Mouse (Mus musculus) CH12.LX (cell line): ENCODE measurements around the gene Cmya5. TPM values are rescaled to one million over a fixed set of nuclear protein-coding genes. Genes with fewer than 3 reads are reported as not detected.
A peak's percentile ranks its signal among the peaks of the same experiment; 100 is the strongest.

ENCODE experiments used
- DNase-seq: peaks from one replicate; pipeline ENCODE4 v3.0.0-alpha.2; 2013; ENCODE audit errors: extremely low read depth
- H3K27ac ChIP-seq: 2 replicates; pipeline ENCODE4 v1.5.1; 2012; ENCODE audit warnings: low read depth, mild to moderate bottlenecking, control low read depth, moderate library complexity; ENCODE audit not compliant: insufficient read depth
- H3K27me3 ChIP-seq: replicated peaks from 2 replicates; pipeline ENCODE3; 2012; ENCODE audit warnings: inconsistent platforms
- H3K36me3 ChIP-seq, 2 experiments: replicated peaks in 1 of 2; 2 replicates each; pipeline versions ENCODE3 to v1.6.1; 2012; ENCODE audit warnings: inconsistent platforms in 1 of 2, low read length in 1 of 2, mild to moderate bottlenecking in 1 of 2, mixed read lengths in 1 of 2, moderate library complexity in 1 of 2; ENCODE audit not compliant: control insufficient read depth in 1 of 2, insufficient read depth in 1 of 2
- H3K4me1 ChIP-seq, 2 experiments: 2 replicates each; pipeline ENCODE4 v1.6.1; 2012; ENCODE audit warnings: inconsistent platforms in 1 of 2, moderate library complexity in 1 of 2; ENCODE audit not compliant: insufficient read depth in 2 of 2, control insufficient read depth in 1 of 2
- H3K4me2 ChIP-seq: 2 replicates; pipeline ENCODE4 v1.6.1; 2012; ENCODE audit warnings: low read depth, mild to moderate bottlenecking, control low read depth; ENCODE audit not compliant: poor library complexity, insufficient read depth, severe bottlenecking
- H3K4me3 ChIP-seq, 3 experiments: fragments of 150-350 bp in 1 of 3; sonication (generic) in 1 of 3; replicated peaks in 1 of 3; 2 replicates each; pipeline versions ENCODE3 to v1.5.1; 2011 to 2012; ENCODE audit warnings: low read depth in 2 of 3, low read length in 2 of 3, mild to moderate bottlenecking in 2 of 3, moderate library complexity in 2 of 3, control low read depth in 1 of 3, improper control_type of control experiment in 1 of 3, inconsistent platforms in 1 of 3, mixed read lengths in 1 of 3; ENCODE audit not compliant: poor library complexity in 1 of 3
- H3K79me2 ChIP-seq: replicated peaks from 2 replicates; pipeline ENCODE4 v1.6.1; 2012; ENCODE audit warnings: mild to moderate bottlenecking, moderate library complexity; ENCODE audit not compliant: control insufficient read depth, poor library complexity, insufficient read depth, severe bottlenecking; ENCODE audit errors: extremely low read depth
- H3K9ac ChIP-seq: 2 replicates; pipeline ENCODE4 v1.6.1; 2012; ENCODE audit warnings: low read depth, mild to moderate bottlenecking, control low read depth, moderate library complexity; ENCODE audit not compliant: insufficient read depth
- H3K9me3 ChIP-seq: replicated peaks from 2 replicates; pipeline ENCODE3; 2012; ENCODE audit warnings: low read length, inconsistent platforms, mixed read lengths
- BHLHE40 ChIP-seq: IDR thresholded peaks from 2 replicates; pipeline ENCODE4 v1.6.1; 2011; ENCODE audit warnings: mild to moderate bottlenecking, low read depth, low read length, improper control_type of control experiment
- CHD1 ChIP-seq: IDR thresholded peaks from 2 replicates; pipeline ENCODE4 v1.6.1; 2012; ENCODE audit warnings: low read depth, low read length, improper control_type of control experiment, inconsistent platforms
- E2F4 ChIP-seq: IDR thresholded peaks from 2 replicates; pipeline ENCODE4 v1.6.1; 2011; ENCODE audit warnings: low read depth, low read length, improper control_type of control experiment; ENCODE audit not compliant: insufficient replicate concordance
- ELF1 ChIP-seq: IDR thresholded peaks from 2 replicates; pipeline ENCODE4 v1.6.1; 2014; ENCODE audit warnings: low read depth, mild to moderate bottlenecking, inconsistent platforms, low read length, improper control_type of control experiment
- EP300 ChIP-seq: IDR thresholded peaks from 2 replicates; pipeline ENCODE4 v1.6.1; 2011; ENCODE audit warnings: low read length, improper control_type of control experiment
- ETS1 ChIP-seq: conservative IDR thresholded peaks from 2 replicates; pipeline ENCODE4 v1.6.1; 2012; ENCODE audit warnings: low read depth, mild to moderate bottlenecking, inconsistent platforms, low read length, improper control_type of control experiment, moderate library complexity
- GABPA ChIP-seq: IDR thresholded peaks from 2 replicates; pipeline ENCODE4 v1.6.1; 2012; ENCODE audit warnings: low read depth, low read length, improper control_type of control experiment, inconsistent platforms; ENCODE audit not compliant: insufficient replicate concordance
- HCFC1 ChIP-seq: IDR thresholded peaks from 2 replicates; pipeline ENCODE4 v1.6.1; 2012; ENCODE audit warnings: low read depth, mild to moderate bottlenecking, inconsistent platforms, low read length, improper control_type of control experiment
- JUN ChIP-seq: IDR thresholded peaks from 2 replicates; pipeline ENCODE4 v1.6.1; 2011; ENCODE audit warnings: low read depth, mild to moderate bottlenecking, low read length, improper control_type of control experiment, moderate library complexity; ENCODE audit not compliant: insufficient read depth
- JUND ChIP-seq: conservative IDR thresholded peaks from 2 replicates; pipeline ENCODE4 v1.6.1; 2011; ENCODE audit warnings: low read depth, low read length, improper control_type of control experiment
- MAZ ChIP-seq: IDR thresholded peaks from 2 replicates; pipeline ENCODE4 v1.6.1; 2012; ENCODE audit warnings: low read depth, mild to moderate bottlenecking, inconsistent platforms, low read length, improper control_type of control experiment, moderate library complexity
- MXI1 ChIP-seq: IDR thresholded peaks from 2 replicates; pipeline ENCODE4 v1.6.1; 2011; ENCODE audit warnings: mild to moderate bottlenecking, low read depth, low read length, improper control_type of control experiment
- MYC ChIP-seq: IDR thresholded peaks from 2 replicates; pipeline ENCODE4 v1.6.1; 2011; ENCODE audit warnings: low read depth, mild to moderate bottlenecking, improper control_type of control experiment, low read length
- PAX5 ChIP-seq: IDR thresholded peaks from 2 replicates; pipeline ENCODE4 v1.6.1; 2012; ENCODE audit warnings: low read length, inconsistent platforms, mixed read lengths
- SMC3 ChIP-seq: IDR thresholded peaks from 2 replicates; pipeline ENCODE4 v1.6.1; 2011; ENCODE audit warnings: low read depth, low read length, improper control_type of control experiment
- TBP ChIP-seq: conservative IDR thresholded peaks from 2 replicates; pipeline ENCODE4 v1.6.1; 2011; ENCODE audit warnings: low read depth, low read length, improper control_type of control experiment
- TCF12 ChIP-seq: IDR thresholded peaks from 2 replicates; pipeline ENCODE4 v1.6.1; 2014; ENCODE audit warnings: low read depth, mild to moderate bottlenecking, inconsistent platforms, low read length, improper control_type of control experiment
- ZMIZ1 ChIP-seq: IDR thresholded peaks from 2 replicates; pipeline ENCODE4 v1.6.1; 2012; ENCODE audit warnings: low read depth, mild to moderate bottlenecking, inconsistent platforms, low read length, improper control_type of control experiment
- dilution Hi-C: fragments of 300-500 bp; cut with MboI; formaldehyde crosslinking; loops from 2 replicates; pipeline ENCODE4 v1.14.3; 2020; ENCODE audit warnings: low sequenced_read_pairs; ENCODE audit not compliant: extremely low pct_unique_long_range_greater_than_20kb, extremely low pct_ligation_motif_present
- in situ Hi-C: fragments of 300-500 bp; cut with MboI; formaldehyde crosslinking; loops from 3 replicates; pipeline ENCODE4 v1.14.3; 2019; ENCODE audit warnings: low sequenced_read_pairs, low pct_ligation_motif_present, low pct_unique_long_range_greater_than_20kb, mixed read lengths
- polyA plus RNA-seq: library from polyadenylated mRNA; unstranded; fragments of >175 nt; gene quantifications from 2 replicates; pipeline ENCODE4 v1.2.1, GENCODE M21; 2012; ENCODE audit warnings: low read depth; ENCODE audit not compliant: insufficient read length
- total RNA-seq, 2 experiments: library from RNA; depleted of rRNA; stranded (reverse); fragments of 300-350 nt in 1 of 2; fragments of >200 nt in 1 of 2; gene quantifications; 2 replicates each; pipeline ENCODE4 v1.2.3; 2012 to 2014

Cmya5 gene
- total and polyA plus RNA-seq, 3 experiments: 0.19 to 0.59 (median 0.34) TPM

- H3K9me3 ChIP-seq: peaks cover 8% of the 10 kb centered on the region
- DNase-seq: no peak
- dilution Hi-C loops (no loop called here), in situ Hi-C loops (loop anchor here (25.0 kb wide), 2 partner anchors 212 to 687 kb away; no protein-coding TSS in a partner anchor)
- no peaks in the 10 kb centered on the region for H3K79me2 ChIP-seq
- no peak overlapping the region for H3K9ac ChIP-seq
- H3K27me3 ChIP-seq: no peaks in the 10 kb centered on the region
- H3K4me1 ChIP-seq: peaks cover 4 to 20% of the 10 kb centered on the region in 2 experiments; a peak in 3 of 4 replicates
- H3K27ac ChIP-seq: no peak overlapping the region
- no peak overlapping the region for H3K4me3 ChIP-seq
- no peaks in the 10 kb centered on the region for H3K36me3 ChIP-seq
- TF ChIP-seq HCFC1: no peak
- no peak for TF ChIP-seq ELF1
- no peak for TF ChIP-seq JUN
- no peak for TF ChIP-seq SMC3
- no peak for TF ChIP-seq MAZ
- peak overlapping the region; percentile 12; the same call in 1 of the 2 replicates for H3K4me2 ChIP-seq
Measured at GRCm38 (mm10) chr13:93024837-93025236, 119.7 kb downstream of the Cmya5 start.

GRCm38 (mm10) chr13:93022158-93022557 lies 122.4 kb downstream of the Cmya5 start:
- dilution Hi-C loops (no loop called here), in situ Hi-C loops (loop anchor here (25.0 kb wide), 2 partner anchors 215 to 690 kb away; no protein-coding TSS in a partner anchor)
- peaks cover 4 to 20% of the 10 kb centered on the region in 2 experiments; a peak in 3 of 4 replicates for H3K4me1 ChIP-seq
- H3K36me3 ChIP-seq: no peaks in the 10 kb centered on the region
- H3K9ac ChIP-seq: no peak overlapping the region
- H3K4me2 ChIP-seq: no peak overlapping the region
- no peak overlapping the region for H3K27ac ChIP-seq
- no peak for DNase-seq
- no peak overlapping the region for H3K4me3 ChIP-seq
- no peaks in the 10 kb centered on the region for H3K27me3 ChIP-seq
- TF ChIP-seq CHD1 (no peak), EP300 (no peak), ETS1 (no peak), TCF12 (no peak), MYC (no peak)
- no peaks in the 10 kb centered on the region for H3K79me2 ChIP-seq
- no peaks in the 10 kb centered on the region for H3K9me3 ChIP-seq

- Histone ChIP-seq H3K4me1 (peaks cover 6% of the 10 kb centered on the region in 2 experiments; a peak in 3 of 4 replicates), H3K9me3 (peaks cover 2% of the 10 kb centered on the region), H3K4me2 (no peak overlapping the region), H3K9ac (no peak overlapping the region), H3K36me3 (no peaks in the 10 kb centered on the region), H3K4me3 (no peak overlapping the region), H3K27ac (no peak overlapping the region), H3K79me2 (no peaks in the 10 kb centered on the region), H3K27me3 (no peaks in the 10 kb centered on the region)
- DNase-seq: no peak
- dilution Hi-C loops: no loop called here
- in situ Hi-C loops: loop anchor here (25.0 kb wide), 2 partner anchors 224 to 699 kb away; no protein-coding TSS in a partner anchor
- TF ChIP-seq ELF1 (no peak), ETS1 (no peak), JUND (no peak), BHLHE40 (no peak), GABPA (no peak), MXI1 (no peak), TBP (no peak), ZMIZ1 (no peak), HCFC1 (no peak), MYC (no peak), E2F4 (no peak), PAX5 (no peak)
Measured at GRCm38 (mm10) chr13:93012952-93013351, 131.6 kb downstream of the Cmya5 start.
